Mouse (Mus musculus): ENCODE data around the gene Enox1. TPM values are rescaled to one million over a fixed set of nuclear protein-coding genes. Genes with fewer than 3 reads are reported as not detected.

Enox1 gene
- polyA plus RNA-seq, 1 experiment = not detected

- no peaks in the 10 kb centered on the region for H3K27me3 ChIP-seq (ENCODE audit: control insufficient read depth)
- H3K4me1 ChIP-seq (ENCODE audit: control insufficient read depth) = no peaks in the 10 kb centered on the region
- no peak overlapping the region for H3K4me3 ChIP-seq (replicated peaks)
- peaks cover 2% of the 10 kb centered on the region; the same call in 1 of the 2 replicates for H3K9me3 ChIP-seq (ENCODE audit: control insufficient read depth, low read length)
- H3K36me3 ChIP-seq (ENCODE audit: control insufficient read depth) = no peaks in the 10 kb centered on the region
- TF ChIP-seq GATA1 (IDR thresholded peaks at IDR 0.05; ENCODE audit: low read length) (no peak), TAL1 (IDR thresholded peaks at IDR 0.05; ENCODE audit: low read length) (no peak)
Measured at GRCm38 (mm10) chr14:77636931-77637330, 480.4 kb downstream of the Enox1 start.

- Histone ChIP-seq H3K27me3 (ENCODE audit: control insufficient read depth) (no peaks in the 10 kb centered on the region), H3K4me1 (ENCODE audit: control insufficient read depth) (no peaks in the 10 kb centered on the region), H3K36me3 (ENCODE audit: control insufficient read depth) (no peaks in the 10 kb centered on the region), H3K4me3 (replicated peaks) (no peak overlapping the region), H3K9me3 (ENCODE audit: control insufficient read depth, low read length) (peaks cover 4% of the 10 kb centered on the region; the same call in 1 of the 2 replicates)
- no peak for TF ChIP-seq TAL1 (IDR thresholded peaks at IDR 0.05; ENCODE audit: low read length)
- no peak for TF ChIP-seq GATA1 (IDR thresholded peaks at IDR 0.05; ENCODE audit: low read length)
Measured at GRCm38 (mm10) chr14:77638148-77638547, 481.6 kb downstream of the Enox1 start.

- H3K9me3 ChIP-seq (ENCODE audit: control insufficient read depth, low read length) = peaks cover 5% of the 10 kb centered on the region; the same call in 1 of the 2 replicates
- TF ChIP-seq TAL1 (IDR thresholded peaks at IDR 0.05; ENCODE audit: low read length) = no peak
- no peak for TF ChIP-seq GATA1 (IDR thresholded peaks at IDR 0.05; ENCODE audit: low read length)
Measured at GRCm38 (mm10) chr14:77638616-77639015, 482.1 kb downstream of the Enox1 start.

GRCm38 (mm10) chr14:77639586-77639985 lies 483.0 kb downstream of the Enox1 start:
- Histone ChIP-seq H3K27me3 (ENCODE audit: control insufficient read depth) (no peaks in the 10 kb centered on the region), H3K36me3 (ENCODE audit: control insufficient read depth) (no peaks in the 10 kb centered on the region), H3K4me1 (ENCODE audit: control insufficient read depth) (no peaks in the 10 kb centered on the region), H3K9me3 (ENCODE audit: control insufficient read depth, low read length) (peaks cover 6% of the 10 kb centered on the region), H3K4me3 (replicated peaks) (no peak overlapping the region)
- no peak for TF ChIP-seq GATA1 (IDR thresholded peaks at IDR 0.05; ENCODE audit: low read length)
- TF ChIP-seq TAL1 (IDR thresholded peaks at IDR 0.05; ENCODE audit: low read length) = no peak

More at GRCm38 (mm10) chr14:77638616-77639015, 482.1 kb downstream of the Enox1 start:
- Histone ChIP-seq H3K36me3 (ENCODE audit: control insufficient read depth) (no peaks in the 10 kb centered on the region), H3K4me3 (replicated peaks) (no peak overlapping the region), H3K4me1 (ENCODE audit: control insufficient read depth) (no peaks in the 10 kb centered on the region), H3K27me3 (ENCODE audit: control insufficient read depth) (no peaks in the 10 kb centered on the region)

GRCm38 (mm10) chr14:77642314-77642713 lies 485.8 kb downstream of the Enox1 start:
- Histone ChIP-seq H3K9me3 (ENCODE audit: control insufficient read depth, low read length) (peaks cover 14% of the 10 kb centered on the region), H3K4me1 (ENCODE audit: control insufficient read depth) (no peaks in the 10 kb centered on the region), H3K27me3 (ENCODE audit: control insufficient read depth) (no peaks in the 10 kb centered on the region), H3K36me3 (ENCODE audit: control insufficient read depth) (no peaks in the 10 kb centered on the region), H3K4me3 (replicated peaks) (no peak overlapping the region)
- TF ChIP-seq TAL1 (IDR thresholded peaks at IDR 0.05; ENCODE audit: low read length) (no peak), GATA1 (IDR thresholded peaks at IDR 0.05; ENCODE audit: low read length) (no peak)

GRCm38 (mm10) chr14:77646196-77646595 lies 489.6 kb downstream of the Enox1 start:
- no peaks in the 10 kb centered on the region for H3K36me3 ChIP-seq (ENCODE audit: control insufficient read depth)
- H3K9me3 ChIP-seq (ENCODE audit: control insufficient read depth, low read length) = peaks cover 19% of the 10 kb centered on the region
- H3K4me3 ChIP-seq (replicated peaks) = no peak overlapping the region
- H3K4me1 ChIP-seq (ENCODE audit: control insufficient read depth) = no peaks in the 10 kb centered on the region
- H3K27me3 ChIP-seq (ENCODE audit: control insufficient read depth) = no peaks in the 10 kb centered on the region
- TF ChIP-seq TAL1 (IDR thresholded peaks at IDR 0.05; ENCODE audit: low read length) (no peak), GATA1 (IDR thresholded peaks at IDR 0.05; ENCODE audit: low read length) (no peak)

GRCm38 (mm10) chr14:77647017-77647416 lies 490.5 kb downstream of the Enox1 start:
- Histone ChIP-seq H3K4me1 (ENCODE audit: control insufficient read depth) (no peaks in the 10 kb centered on the region), H3K27me3 (ENCODE audit: control insufficient read depth) (no peaks in the 10 kb centered on the region), H3K9me3 (ENCODE audit: control insufficient read depth, low read length) (peaks cover 17% of the 10 kb centered on the region), H3K36me3 (ENCODE audit: control insufficient read depth) (no peaks in the 10 kb centered on the region), H3K4me3 (replicated peaks) (no peak overlapping the region)
- no peak for TF ChIP-seq TAL1 (IDR thresholded peaks at IDR 0.05; ENCODE audit: low read length)
- TF ChIP-seq GATA1 (IDR thresholded peaks at IDR 0.05; ENCODE audit: low read length) = no peak

- Histone ChIP-seq H3K4me3 (replicated peaks) (no peak overlapping the region), H3K9me3 (ENCODE audit: control insufficient read depth, low read length) (peaks cover 15% of the 10 kb centered on the region), H3K4me1 (ENCODE audit: control insufficient read depth) (no peaks in the 10 kb centered on the region), H3K36me3 (ENCODE audit: control insufficient read depth) (no peaks in the 10 kb centered on the region), H3K27me3 (ENCODE audit: control insufficient read depth) (no peaks in the 10 kb centered on the region)
- TF ChIP-seq TAL1 (IDR thresholded peaks at IDR 0.05; ENCODE audit: low read length) = no peak
- TF ChIP-seq GATA1 (IDR thresholded peaks at IDR 0.05; ENCODE audit: low read length) = no peak
Measured at GRCm38 (mm10) chr14:77648305-77648704, 491.7 kb downstream of the Enox1 start.

- Histone ChIP-seq H3K36me3 (ENCODE audit: control insufficient read depth) (no peaks in the 10 kb centered on the region), H3K27me3 (ENCODE audit: control insufficient read depth) (no peaks in the 10 kb centered on the region), H3K9me3 (ENCODE audit: control insufficient read depth, low read length) (peaks cover 8% of the 10 kb centered on the region), H3K4me3 (replicated peaks) (no peak overlapping the region), H3K4me1 (ENCODE audit: control insufficient read depth) (no peaks in the 10 kb centered on the region)
- no peak for TF ChIP-seq TAL1 (IDR thresholded peaks at IDR 0.05; ENCODE audit: low read length)
- TF ChIP-seq GATA1 (IDR thresholded peaks at IDR 0.05; ENCODE audit: low read length) = no peak
Measured at GRCm38 (mm10) chr14:77658739-77659138, 502.2 kb downstream of the Enox1 start.

GRCm38 (mm10) chr14:77662273-77662672 lies 505.7 kb downstream of the Enox1 start:
- no peak for TF ChIP-seq TAL1 (IDR thresholded peaks at IDR 0.05; ENCODE audit: low read length)
- TF ChIP-seq GATA1 (IDR thresholded peaks at IDR 0.05; ENCODE audit: low read length) = no peak
- no peaks in the 10 kb centered on the region for H3K27me3 ChIP-seq (ENCODE audit: control insufficient read depth)
- no peak overlapping the region for H3K4me3 ChIP-seq (replicated peaks)
- no peaks in the 10 kb centered on the region for H3K36me3 ChIP-seq (ENCODE audit: control insufficient read depth)
- H3K9me3 ChIP-seq (ENCODE audit: control insufficient read depth, low read length) = no peaks in the 10 kb centered on the region
- H3K4me1 ChIP-seq (ENCODE audit: control insufficient read depth) = no peaks in the 10 kb centered on the region
